8 mouse cellular contexts compared by ENCODE assay signal in the genomic region with DNA sequence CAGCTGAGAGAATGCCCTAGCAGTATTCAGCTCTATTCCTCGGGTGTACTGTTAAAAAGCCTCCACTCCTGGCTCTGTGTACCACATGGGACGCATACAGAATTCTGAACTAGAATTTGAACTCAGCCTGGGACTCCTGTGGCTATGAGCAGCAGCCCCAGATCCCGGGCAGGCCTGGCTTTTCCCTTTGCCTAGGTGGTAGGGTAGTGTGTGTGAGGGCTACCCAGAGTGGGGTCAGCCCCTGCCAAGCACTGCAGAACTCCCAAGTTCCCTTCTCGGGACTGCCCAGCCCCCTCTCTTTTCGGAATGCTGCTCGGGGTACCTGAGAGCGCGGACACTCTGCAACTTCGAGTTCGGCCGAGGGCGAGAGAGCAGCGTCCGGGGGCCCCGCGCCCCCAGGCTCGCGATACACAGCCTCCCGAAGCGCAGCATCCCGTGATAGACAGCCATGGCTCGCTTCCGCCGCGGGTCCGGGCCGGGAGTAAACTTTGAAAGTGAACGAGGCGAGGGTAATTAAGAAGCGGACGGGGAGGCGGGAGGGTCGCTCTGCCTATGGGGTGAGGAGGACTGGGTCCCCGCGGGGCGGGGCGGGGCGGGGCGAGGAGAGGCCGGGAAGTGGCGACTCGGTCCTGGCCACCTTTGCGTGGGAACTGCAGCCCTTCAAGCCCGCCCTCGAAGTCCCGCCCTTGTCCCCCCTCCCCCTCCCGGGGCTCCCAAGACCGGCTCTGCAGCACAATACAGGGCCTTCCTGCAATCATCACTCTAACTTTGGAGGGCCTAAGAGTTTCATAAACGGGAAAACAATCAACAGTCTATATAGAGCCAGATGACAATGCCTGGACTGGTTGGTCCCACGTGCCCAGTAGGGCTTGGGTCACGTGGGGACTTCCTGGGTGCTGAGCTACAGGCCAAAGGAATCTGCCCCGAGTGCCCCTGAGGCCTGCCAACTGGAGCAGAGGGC. TPM values are rescaled to one million over a fixed set of nuclear protein-coding genes. Genes with fewer than 3 reads are reported as not detected.
DNase-seq lines count a peak whose midpoint lies in the region; ATAC-seq lines count a peak whose summit lies in the region.

Gene Acsf2, minus strand, starts transcription at position 551 of the 961 bp plus-strand sequence.

- H3K9ac ChIP-seq in intestine, embryonic 14.5 days (ENCODE audit: low read length), result peak within 1 kb of the TSS; percentile 50

- H3K4me1 ChIP-seq in intestine, embryonic 14.5 days (replicated peaks; ENCODE audit: control insufficient read depth, insufficient read depth, low read length), result peaks cover 12% of the 10 kb centered on the region
- H3K4me1 ChIP-seq in megakaryocyte, embryonic 14.5 days, result peaks cover 43% of the 10 kb centered on the region

- ATAC-seq in intestine, embryonic 14.5 days (replicated peaks; ENCODE audit: low FRiP score, low TSS enrichment, low read depth), result peak; percentile 92

- intact Hi-C loops in left cerebral cortex, postnatal 10 days (cut with DNase I), result no loop called here

- H3K4me2 ChIP-seq in intestine, embryonic 14.5 days (ENCODE audit: low read length), result peak within 1 kb of the TSS; percentile 53

- H3K4me3 ChIP-seq in intestine, embryonic 14.5 days (ENCODE audit: low read depth, low read length), result peak within 1 kb of the TSS; percentile 44
- H3K4me3 ChIP-seq in megakaryocyte, embryonic 14.5 days (replicated peaks), result peak within 1 kb of the TSS; percentile 92

- 2% methylated on average over 46 of the region's 52 CpGs for WGBS in intestine, embryonic 14.5 days

- no peaks in the 10 kb centered on the region for H3K27me3 ChIP-seq in intestine, embryonic 14.5 days (replicated peaks; ENCODE audit: control insufficient read depth, insufficient read depth, low read length)
- H3K27me3 ChIP-seq in megakaryocyte, embryonic 14.5 days (replicated peaks), result peaks cover 6% of the 10 kb centered on the region

- H3K36me3 ChIP-seq in intestine, embryonic 14.5 days (ENCODE audit: control insufficient read depth, insufficient read depth, low read length), result no peaks in the 10 kb centered on the region
- H3K36me3 ChIP-seq in megakaryocyte, embryonic 14.5 days (replicated peaks; ENCODE audit: low read length), result no peaks in the 10 kb centered on the region

- DNase-seq in R1 (ENCODE audit: low read depth, low spot score), result peak; percentile 90
- DNase-seq in cerebellum, postnatal 4 days (ENCODE audit: low spot score in 2 of 2), result peak; percentile 30 to 53
- DNase-seq in gastrocnemius, postnatal 4 days (ENCODE audit: low spot score in 2 of 2), result peak; percentile 80 to 86
- peak; percentile 89 for DNase-seq in intestine, embryonic 14.5 days (ENCODE audit: low spot score)
- peak; percentile 17 to 91 for DNase-seq in left cerebral cortex, postnatal 10 days (ENCODE audit: extremely low spot score in 1 of 2, low spot score in 2 of 2)
- DNase-seq in right cerebral cortex, postnatal 25 days, result peak; percentile 24
- peak; percentile 75 to 87 for DNase-seq in urinary bladder, postnatal 36 days (ENCODE audit: low spot score in 2 of 2)

- no peaks in the 10 kb centered on the region for H3K9me3 ChIP-seq in intestine, embryonic 14.5 days (ENCODE audit: control insufficient read depth, low read length)
- H3K9me3 ChIP-seq in megakaryocyte, embryonic 14.5 days, result no peaks in the 10 kb centered on the region

- peak within 1 kb of the TSS; percentile 5; the same call in 1 of the 2 replicates for H3K27ac ChIP-seq in intestine, embryonic 14.5 days (ENCODE audit: low read depth)

RNA-seq across cellular contexts. Expression of gene Acsf2, which starts in this region (rescaled TPM):
- 10 to 100 TPM; 10.5 to 11.6 TPM for total RNA-seq in gastrocnemius, postnatal 4 days (2021)
- 5.7 TPM in 2 replicates for polyA plus RNA-seq in intestine, embryonic 14.5 days (2014; fragmentation: Nextera tagmentation; extraction: Ambion mirVana)
- 10 to 100 TPM; 13.8 to 16.3 TPM for total RNA-seq in left cerebral cortex, postnatal 10 days (2021)
- polyA plus RNA-seq in megakaryocyte, embryonic 14.5 days (2012; ENCODE audit: insufficient read depth, low replicate concordance), result 12.9 and 26.6 TPM in 2 replicates

Comparison
In these comparisons a context has a peak if more than half of its experiments do, and no peak if none do; other contexts are left out.
1. Peak in every context shown above with its lines: DNase-seq, ATAC-seq, H3K4me3 ChIP-seq and H3K27ac ChIP-seq.
2. DNase-seq: peak in every context shown above with its lines; median percentile 90 in R1; 89 in intestine, embryonic 14.5 days; 83 in gastrocnemius, postnatal 4 days; 81 in urinary bladder, postnatal 36 days; 54 in left cerebral cortex, postnatal 10 days; 42 in cerebellum, postnatal 4 days; 24 in right cerebral cortex, postnatal 25 days.